Mouse (Mus musculus) neural tube, embryonic 10.5 days (tissue): ENCODE results near the gene Tep1.
"Not testable (repeated sequence)": the region's sequence is repeated elsewhere in the genome, so short reads cannot be mapped to it uniquely, and the experiment has no call there.

Source experiments
- DNase-seq: peaks from one replicate; pipeline ENCODE4 v3.0.0-alpha.2; 2017; ENCODE audit warnings: low spot score; ENCODE audit errors: extremely low spot score

The Tep1 gene

DNA sequence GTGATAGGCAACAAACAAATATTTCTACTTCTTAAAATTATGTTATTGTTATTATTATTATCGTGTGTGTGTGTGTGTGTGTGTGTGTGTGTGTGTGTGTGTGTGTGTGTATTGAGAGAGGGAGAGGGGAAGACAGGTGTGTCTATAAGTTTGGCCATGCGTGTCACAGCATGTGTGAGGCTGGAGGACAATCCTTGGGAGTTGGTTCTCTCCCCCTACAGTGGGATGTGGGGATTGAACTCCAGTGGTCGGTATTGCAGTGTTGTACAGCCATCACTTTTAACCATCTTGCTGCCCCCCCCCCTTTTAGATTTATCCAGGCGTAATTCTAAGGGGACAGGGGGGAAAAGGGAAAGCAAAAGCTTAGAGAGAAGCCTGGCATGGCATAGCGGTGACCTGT, 1.7 kb downstream of the Tep1 start:
- no peak for DNase-seq

DNA sequence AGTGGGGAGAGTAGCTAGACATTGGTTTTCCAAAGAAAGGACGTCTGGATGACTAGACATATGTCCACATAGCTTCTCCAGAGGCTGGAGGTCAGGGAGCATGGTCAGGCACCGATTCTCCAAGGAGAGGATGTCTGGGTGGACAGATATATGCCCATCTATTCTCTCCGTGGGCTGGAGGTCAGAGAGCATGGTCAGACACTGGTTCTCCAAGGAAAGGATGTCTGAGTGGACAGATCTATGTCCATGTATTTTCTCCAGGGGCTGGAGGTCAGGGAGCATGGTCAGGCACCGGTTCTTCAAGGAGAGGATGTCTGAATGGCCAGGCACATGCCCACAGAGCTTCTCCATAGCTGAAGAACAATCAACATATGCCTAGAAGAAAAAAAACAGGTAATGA, 2.1 kb downstream of the Tep1 start:
- no peak for DNase-seq

DNA sequence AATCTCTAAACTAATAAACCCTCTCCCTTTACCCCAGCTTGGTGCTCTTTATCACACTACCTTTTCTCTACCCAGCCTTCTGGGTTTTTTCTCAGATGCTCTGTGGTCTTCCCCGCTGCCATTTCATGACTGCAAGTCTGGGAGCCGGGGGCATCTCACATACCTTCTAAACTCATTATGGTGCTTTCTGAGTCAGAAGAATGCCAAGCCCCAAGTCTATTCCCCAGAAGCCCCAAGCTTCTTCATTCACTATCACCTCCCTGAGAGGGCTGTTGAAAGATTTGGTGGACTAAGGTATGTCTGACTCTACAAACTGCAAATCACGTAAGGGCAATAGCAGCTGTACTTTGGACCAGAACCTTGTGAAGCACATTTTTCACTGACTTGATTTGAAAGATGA, 3.4 kb downstream of the Tep1 start:
- DNase-seq: no peak

DNA sequence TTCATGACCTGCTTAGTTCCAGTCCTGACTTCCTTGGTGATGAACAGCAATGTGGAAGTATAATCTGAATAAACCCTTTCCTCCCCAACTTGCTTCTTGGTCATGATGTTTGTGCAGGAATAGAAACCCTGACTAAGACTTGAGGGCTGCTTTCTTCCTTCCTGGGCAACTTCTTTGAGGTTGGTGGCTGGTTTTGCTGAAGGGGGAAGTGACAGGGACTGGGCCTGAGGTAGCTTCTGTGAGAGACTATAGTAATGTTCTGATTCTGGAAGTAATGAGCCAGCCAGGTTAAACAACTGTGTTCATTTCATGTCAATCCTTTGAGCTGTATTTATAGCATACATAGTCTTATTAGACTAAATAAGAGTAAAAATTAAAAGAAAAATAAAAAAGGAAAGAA, 5.4 kb downstream of the Tep1 start:
- DNase-seq: not testable (repeated sequence)

DNA sequence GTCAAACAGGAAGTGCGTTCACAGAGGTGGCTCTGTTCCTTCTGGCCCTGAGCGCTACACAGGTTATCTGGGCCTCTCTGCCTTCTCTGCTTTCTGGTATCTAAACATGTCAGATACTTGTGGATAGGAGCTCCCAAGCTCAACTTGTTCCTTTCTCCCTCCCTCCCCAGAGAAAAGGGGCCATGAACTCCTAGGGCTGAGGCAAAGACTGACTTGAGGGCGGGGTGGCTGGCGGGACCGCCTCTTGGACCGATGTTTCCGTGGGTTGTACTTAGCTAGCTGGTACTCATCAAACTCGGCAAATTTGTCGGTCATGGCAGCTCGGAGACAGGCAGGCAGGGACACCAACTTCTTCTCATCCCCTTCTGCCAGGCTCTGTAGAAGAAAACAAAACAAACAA, 7.7 kb downstream of the Tep1 start:
- no peak for DNase-seq

- no peak for DNase-seq
Observed at GRCm38 (mm10) chr14:50855788-50856187, 14.6 kb downstream of the Tep1 start.

DNA sequence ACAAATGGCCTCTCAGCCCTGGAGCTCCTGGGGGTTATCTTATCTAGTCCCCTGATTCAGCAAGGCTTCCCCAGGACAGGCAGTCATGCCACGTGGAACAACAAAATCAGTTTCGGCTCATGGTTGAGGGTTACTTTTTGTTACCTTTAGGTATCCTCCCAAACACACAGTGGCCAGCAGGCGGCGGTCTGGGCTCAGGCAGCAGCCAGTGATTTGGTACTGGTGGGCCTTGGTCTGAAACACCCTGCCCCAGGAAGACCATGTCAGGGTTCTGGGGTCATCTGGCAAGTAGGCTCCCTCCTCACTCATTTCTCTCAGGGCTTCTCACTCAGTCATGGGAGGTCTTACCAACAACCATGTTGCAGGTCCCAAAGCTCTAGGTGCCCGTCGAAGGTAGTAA, 33.1 kb downstream of the Tep1 start:
- no peak for DNase-seq

- DNase-seq: no peak
Observed at GRCm38 (mm10) chr14:50834435-50834834, 35.9 kb downstream of the Tep1 start.

- no peak for DNase-seq
Observed at GRCm38 (mm10) chr14:50833964-50834363, 36.4 kb downstream of the Tep1 start.

DNA sequence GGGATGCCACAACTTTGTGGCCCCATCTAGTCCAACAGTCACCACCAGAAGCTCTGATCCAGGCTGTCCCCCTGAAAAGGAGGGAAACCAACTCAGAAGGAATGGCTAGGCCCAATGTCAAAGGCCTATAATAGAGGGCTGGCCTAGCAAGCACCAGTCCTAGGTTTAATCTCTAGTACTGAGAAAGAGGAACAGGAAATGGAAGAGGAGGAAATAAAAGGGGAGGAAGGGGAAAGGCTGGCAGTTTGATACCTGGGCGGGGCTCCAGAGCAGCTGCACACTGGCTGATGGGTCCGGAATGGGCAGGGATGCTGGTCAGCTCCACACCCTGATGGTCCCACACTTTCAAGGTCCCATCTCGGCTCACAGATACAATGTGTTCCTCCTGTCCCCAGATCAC, 40.5 kb downstream of the Tep1 start:
- DNase-seq: no peak

GRCm38 (mm10) chr14:50826579-50826978, 43.8 kb downstream of the Tep1 start:
- no peak for DNase-seq

- no peak for DNase-seq
Observed at GRCm38 (mm10) chr14:50824219-50824618, 46.1 kb downstream of the Tep1 start.

- no peak for DNase-seq
Observed at GRCm38 (mm10) chr14:50823240-50823639, 47.1 kb downstream of the Tep1 start.

- DNase-seq: no peak
Observed at GRCm38 (mm10) chr14:50813060-50813459, 57.3 kb downstream of the Tep1 start.

DNA sequence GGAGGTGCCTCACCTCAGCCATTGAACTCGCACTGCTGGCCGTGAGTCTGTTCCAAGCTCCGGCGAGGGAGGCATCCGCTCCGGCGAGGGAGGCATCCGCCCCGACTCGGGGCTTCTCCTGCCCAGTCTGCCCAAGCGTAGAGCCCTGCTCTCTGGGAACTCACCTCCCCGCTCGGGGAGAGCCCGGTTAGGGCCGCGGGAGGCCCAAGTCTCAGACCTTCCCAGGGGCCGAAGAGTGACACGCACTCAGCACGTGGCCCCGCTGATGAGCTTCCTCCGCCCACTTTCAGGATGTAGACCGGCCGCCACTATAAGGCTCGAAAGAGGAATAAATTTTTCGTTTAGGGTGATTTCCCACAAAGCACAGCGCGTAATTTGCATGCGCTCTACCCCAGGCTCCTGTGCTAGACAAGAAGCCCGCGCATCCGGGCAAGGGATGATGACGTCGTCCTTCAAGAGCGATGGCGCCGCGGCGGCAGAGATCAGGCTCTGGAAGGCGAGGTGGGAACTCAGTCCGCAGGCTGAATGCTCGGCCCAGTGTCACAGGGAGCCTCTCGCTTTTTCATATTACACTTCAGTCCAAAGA, 62.8 kb downstream of the Tep1 start, which contains the start of the genes Ccnb1ip1 and Parp2:
Gene Ccnb1ip1 (minus strand): TSS at position 246 of the 586 bp plus-strand sequence.
Gene Parp2 (plus strand): TSS at position 355 of the 586 bp plus-strand sequence.
- peak; percentile 96 for DNase-seq

- not testable (repeated sequence) for DNase-seq
Observed at GRCm38 (mm10) chr14:50806469-50806868, 63.9 kb downstream of the Tep1 start.

- DNase-seq: no peak
Observed at GRCm38 (mm10) chr14:50804683-50805082, 65.7 kb downstream of the Tep1 start.

GRCm38 (mm10) chr14:50802843-50803562, 67.4 kb downstream of the Tep1 start:
- no peak for DNase-seq

DNA sequence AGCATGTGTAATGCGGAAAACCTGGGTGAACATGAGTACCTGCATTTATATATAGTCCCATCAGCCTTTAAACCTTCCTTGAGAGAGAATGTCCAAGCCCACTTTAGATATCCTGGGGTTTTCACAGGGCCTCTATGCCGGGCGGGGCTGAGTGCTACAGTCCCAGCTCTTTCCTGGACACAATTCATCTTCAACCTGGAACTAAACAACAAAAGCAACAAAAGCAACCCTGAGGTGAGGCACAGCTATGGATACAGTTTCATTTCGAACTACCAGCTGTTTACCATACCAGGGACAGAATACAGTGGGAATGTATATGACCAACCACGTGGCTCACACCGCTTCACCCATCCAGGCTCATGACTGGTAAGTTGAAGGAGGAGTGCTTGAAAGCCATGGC, 67.9 kb downstream of the Tep1 start:
- DNase-seq: no peak

DNA sequence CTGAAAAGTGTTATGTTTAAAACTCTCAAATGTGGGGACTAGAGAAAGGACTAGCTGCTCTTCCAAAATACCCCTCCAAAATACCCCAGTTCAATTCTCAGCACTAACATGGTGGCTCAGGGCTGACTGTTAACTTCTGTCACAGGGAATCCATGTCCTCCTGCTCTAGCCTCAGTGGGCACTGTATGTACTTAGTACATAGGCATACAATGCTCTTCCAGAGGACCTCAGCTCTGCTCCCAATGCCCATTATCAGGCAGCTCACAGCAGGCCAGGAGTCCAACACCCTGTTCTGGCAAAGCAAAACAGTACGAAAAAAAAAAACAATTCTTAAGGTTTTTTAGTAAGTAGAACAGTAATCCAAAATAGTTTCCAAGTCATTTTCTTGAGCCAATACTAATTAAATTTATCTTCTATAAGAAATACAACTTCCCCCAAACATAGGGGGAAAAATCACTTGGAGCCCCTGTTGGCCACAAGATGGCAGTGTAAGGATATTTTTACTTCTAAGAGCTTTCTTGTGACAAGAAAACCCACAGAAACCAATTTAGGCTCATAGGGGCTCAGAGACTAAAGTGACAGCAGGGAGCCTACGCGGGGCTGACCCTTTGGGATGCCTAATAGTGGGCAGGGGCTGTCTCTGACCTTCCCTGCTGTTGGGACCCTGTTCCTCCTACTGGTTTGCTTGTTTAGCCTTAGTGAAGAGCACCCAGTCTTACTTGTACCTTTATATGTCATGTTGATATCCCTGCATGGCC, 70.7 kb downstream of the Tep1 start:
- no peak for DNase-seq

GRCm38 (mm10) chr14:50798512-50798911, 71.8 kb downstream of the Tep1 start:
- no peak for DNase-seq

DNA sequence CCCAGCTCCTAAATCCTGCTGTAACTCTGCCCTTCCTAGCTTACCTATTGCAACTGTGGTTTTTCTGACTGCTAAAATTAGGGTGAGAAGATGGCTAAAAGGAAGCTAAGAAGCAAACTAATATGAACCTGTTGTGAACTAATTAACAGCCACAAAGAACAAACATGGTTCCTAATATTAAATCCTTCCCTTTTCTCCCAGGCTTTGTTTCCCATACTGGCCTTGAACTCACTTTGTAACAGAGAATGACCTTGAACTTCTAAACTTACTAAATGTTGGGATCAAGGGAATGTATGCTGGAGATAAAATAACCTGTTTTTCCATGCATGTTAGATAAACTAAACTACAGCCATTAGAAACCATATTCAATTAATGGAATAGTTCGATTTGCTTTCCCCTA, 73.9 kb downstream of the Tep1 start:
- no peak for DNase-seq
